Mouse (Mus musculus) lung, embryonic 14.5 days (tissue): ENCODE data around the gene Slf2. TPM values are rescaled to one million over a fixed set of nuclear protein-coding genes. Genes with fewer than 3 reads are reported as not detected.

ENCODE experiments used
- ATAC-seq: fragments of 200-750 bp; cut with Nextera tagmentation; 2 replicates; pipeline ENCODE4 v1.8.0; 2017; ENCODE audit warnings: mild to moderate bottlenecking, moderate TSS enrichment, moderate library complexity; ENCODE audit not compliant: insufficient read depth
- DNase-seq: peaks from one replicate; pipeline ENCODE4 v3.0.0-alpha.2; 2015
- H3K27ac ChIP-seq: fragments of 300-500 bp; sonication (generic); 2 replicates; pipeline ENCODE4 v1.5.1; 2014; ENCODE audit warnings: low read depth, mild to moderate bottlenecking, moderate library complexity
- H3K27me3 ChIP-seq: fragments of 300-500 bp; sonication (generic); 2 replicates; pipeline ENCODE4 v1.6.1; 2014; ENCODE audit warnings: low read length, control low read depth; ENCODE audit not compliant: insufficient read depth
- H3K36me3 ChIP-seq: fragments of 300-500 bp; sonication (generic); 2 replicates; pipeline ENCODE4 v1.6.1; 2014; ENCODE audit warnings: control low read depth; ENCODE audit not compliant: insufficient read depth
- H3K4me1 ChIP-seq: fragments of 300-500 bp; sonication (generic); 2 replicates; pipeline ENCODE4 v1.6.1; 2014; ENCODE audit warnings: antibody characterized with exemption, control low read depth; ENCODE audit not compliant: insufficient read depth
- H3K4me2 ChIP-seq: fragments of 300-500 bp; sonication (generic); 2 replicates; pipeline ENCODE4 v1.6.1; 2014; ENCODE audit warnings: mild to moderate bottlenecking
- H3K4me3 ChIP-seq: fragments of 300-500 bp; sonication (generic); 2 replicates; pipeline ENCODE4 v1.5.1; 2014; ENCODE audit warnings: low read depth, low read length
- H3K9ac ChIP-seq: fragments of 300-500 bp; sonication (generic); 2 replicates; pipeline ENCODE4 v1.6.1; 2014
- H3K9me3 ChIP-seq: fragments of 300-500 bp; sonication (generic); 2 replicates; pipeline ENCODE4 v1.6.1; 2016; ENCODE audit warnings: low read depth, low read length, control low read depth
- CTCF ChIP-seq: IDR thresholded peaks from 2 replicates; pipeline ENCODE4 v1.5.1; 2016; ENCODE audit warnings: antibody characterized with exemption, low read depth
- WGBS: fragments of 180-500 bp; shearing (Covaris S2); extraction: QIAGEN DNeasy Blood & Tissue Kit; methylation state at CpG from one replicate; pipeline ENCODE4 v1.1.7; 2014; 5-methylcytosine and 5-hydroxymethylcytosine counted together
- polyA plus RNA-seq: library from polyadenylated mRNA; unstranded; fragments of >200 nt; fragmentation: Nextera tagmentation; extraction: Ambion mirVana; gene quantifications from 2 replicates; pipeline ENCODE4 v1.2.1, GENCODE M21; 2014

Slf2 gene
- polyA plus RNA-seq, 1 experiment from 2014 or later: 43.9 TPM

- Histone ChIP-seq H3K9ac (peak overlapping the region; percentile 6; the same call in 1 of the 2 replicates), H3K4me1 (peaks cover 11% of the 10 kb centered on the region; the same call in 1 of the 2 replicates), H3K27me3 (0 out of 2 replicates have a peak, but pooled peaks cover 12% of the 10 kb centered on the region), H3K9me3 (no peaks in the 10 kb centered on the region), H3K36me3 (no peaks in the 10 kb centered on the region), H3K4me2 (peak overlapping the region; percentile 16; the same call in 1 of the 2 replicates), H3K4me3 (no peak overlapping the region), H3K27ac (peak overlapping the region; percentile 58)
- ATAC-seq: peak; percentile 10; the same call in 1 of the 2 replicates
- DNase-seq: peak; percentile 69
- 27% methylated on average over 22 of the region's 22 CpGs for WGBS
- no peak for TF ChIP-seq CTCF
Measured at GRCm38 (mm10) chr19:44899947-44900773, 30.8 kb upstream of the Slf2 start.

- Histone ChIP-seq H3K9ac (no peak overlapping the region), H3K4me1 (peaks cover 11% of the 10 kb centered on the region; the same call in 1 of the 2 replicates), H3K27me3 (0 out of 2 replicates have a peak, but pooled peaks cover 6% of the 10 kb centered on the region), H3K9me3 (no peaks in the 10 kb centered on the region), H3K27ac (no peak overlapping the region; the same call in 1 of the 2 replicates), H3K36me3 (no peaks in the 10 kb centered on the region), H3K4me3 (no peak overlapping the region), H3K4me2 (no peak overlapping the region)
- DNase-seq (no peak), ATAC-seq (no peak)
- TF ChIP-seq CTCF: no peak
- WGBS: 53% methylated on average over 3 of the region's 3 CpGs
Measured at GRCm38 (mm10) chr19:44901047-44901446, 29.9 kb upstream of the Slf2 start.

- Histone ChIP-seq H3K4me2 (no peak overlapping the region), H3K27me3 (no peaks in the 10 kb centered on the region), H3K27ac (no peak overlapping the region), H3K9me3 (no peaks in the 10 kb centered on the region), H3K4me1 (peaks cover 11% of the 10 kb centered on the region; the same call in 1 of the 2 replicates), H3K4me3 (no peak overlapping the region), H3K9ac (no peak overlapping the region), H3K36me3 (no peaks in the 10 kb centered on the region)
- DNase-seq (peak; percentile 78), ATAC-seq (peak; percentile 82)
- TF ChIP-seq CTCF: no peak
- WGBS: 49% methylated on average over 4 of the region's 4 CpGs
Measured at GRCm38 (mm10) chr19:44902324-44902723, 28.6 kb upstream of the Slf2 start.

GRCm38 (mm10) chr19:44903343-44904000, 27.5 kb upstream of the Slf2 start:
- 61% methylated on average over 6 of the region's 6 CpGs for WGBS
- no peak for TF ChIP-seq CTCF
- no peaks in the 10 kb centered on the region for H3K9me3 ChIP-seq
- no peaks in the 10 kb centered on the region for H3K27me3 ChIP-seq
- ATAC-seq (no peak), DNase-seq (no peak)
- H3K4me2 ChIP-seq: no peak overlapping the region
- no peak overlapping the region for H3K9ac ChIP-seq
- H3K4me1 ChIP-seq: peaks cover 19% of the 10 kb centered on the region; the same call in 1 of the 2 replicates
- no peaks in the 10 kb centered on the region for H3K36me3 ChIP-seq
- H3K27ac ChIP-seq: no peak overlapping the region
- H3K4me3 ChIP-seq: no peak overlapping the region

GRCm38 (mm10) chr19:44904141-44904720, 26.7 kb upstream of the Slf2 start:
- Histone ChIP-seq H3K36me3 (no peaks in the 10 kb centered on the region), H3K27ac (no peak overlapping the region), H3K27me3 (no peaks in the 10 kb centered on the region), H3K9me3 (no peaks in the 10 kb centered on the region), H3K4me3 (no peak overlapping the region), H3K4me2 (no peak overlapping the region), H3K4me1 (peaks cover 15% of the 10 kb centered on the region; the same call in 1 of the 2 replicates), H3K9ac (no peak overlapping the region)
- DNase-seq (peak; percentile 27), ATAC-seq (no peak)
- no peak for TF ChIP-seq CTCF
- WGBS: 29% methylated on average over 6 of the region's 6 CpGs

- Histone ChIP-seq H3K27me3 (no peaks in the 10 kb centered on the region), H3K9ac (no peak overlapping the region), H3K9me3 (no peaks in the 10 kb centered on the region), H3K36me3 (no peaks in the 10 kb centered on the region), H3K4me2 (no peak overlapping the region), H3K4me1 (peaks cover 15% of the 10 kb centered on the region; the same call in 1 of the 2 replicates), H3K4me3 (no peak overlapping the region), H3K27ac (no peak overlapping the region)
- no peak for ATAC-seq
- WGBS: 51% methylated on average over 4 of the region's 4 CpGs
- no peak for DNase-seq
- no peak for TF ChIP-seq CTCF
Measured at GRCm38 (mm10) chr19:44905316-44905715, 25.6 kb upstream of the Slf2 start.
